Mouse (Mus musculus) limb, embryonic 14.5 days (tissue): ENCODE measurements around the gene Gmfb. TPM values are rescaled to one million over a fixed set of nuclear protein-coding genes. Genes with fewer than 3 reads are reported as not detected.
A peak's percentile ranks its signal among the peaks of the same experiment; 100 is the strongest.

Experiments
- ATAC-seq: fragments of 200-750 bp; cut with Nextera tagmentation; 2 replicates; pipeline ENCODE4 v1.8.0; 2017; ENCODE audit warnings: low read depth, moderate number of reproducible peaks, moderate TSS enrichment; ENCODE audit not compliant: low FRiP score
- DNase-seq: peaks from one replicate; pipeline ENCODE4 v3.0.0-alpha.2; 2015; ENCODE audit warnings: low spot score
- H3K27ac ChIP-seq: fragments of 300-500 bp; sonication (generic); replicated peaks from 2 replicates; pipeline ENCODE4 v1.5.1; 2014; ENCODE audit warnings: low read depth, mild to moderate bottlenecking, low read length, moderate library complexity, mixed read lengths
- H3K27me3 ChIP-seq: fragments of 300-500 bp; sonication (generic); 2 replicates; pipeline ENCODE4 v1.6.1; 2014; ENCODE audit warnings: low read length, mixed read lengths; ENCODE audit not compliant: control insufficient read depth, insufficient read depth
- H3K36me3 ChIP-seq: fragments of 300-500 bp; sonication (generic); 2 replicates; pipeline ENCODE4 v1.6.1; 2014; ENCODE audit warnings: mild to moderate bottlenecking, low read length, moderate library complexity, mixed read lengths; ENCODE audit not compliant: control insufficient read depth, insufficient read depth
- H3K4me1 ChIP-seq: fragments of 300-500 bp; sonication (generic); 2 replicates; pipeline ENCODE4 v1.6.1; 2014; ENCODE audit warnings: antibody characterized with exemption, low read length, mixed read lengths; ENCODE audit not compliant: control insufficient read depth, insufficient read depth
- H3K4me2 ChIP-seq: fragments of 300-500 bp; sonication (generic); replicated peaks from 2 replicates; pipeline ENCODE4 v1.6.1; 2014; ENCODE audit warnings: low read depth, mild to moderate bottlenecking, low read length, moderate library complexity; ENCODE audit not compliant: severe bottlenecking
- H3K4me3 ChIP-seq: fragments of 300-500 bp; sonication (generic); replicated peaks from 2 replicates; pipeline ENCODE4 v1.5.1; 2014; ENCODE audit warnings: low read length
- H3K9ac ChIP-seq: fragments of 300-500 bp; sonication (generic); 2 replicates; pipeline ENCODE4 v1.6.1; 2014; ENCODE audit warnings: mild to moderate bottlenecking, low read depth, low read length, moderate library complexity; ENCODE audit not compliant: severe bottlenecking
- H3K9me3 ChIP-seq: fragments of 300-500 bp; sonication (generic); 2 replicates; pipeline ENCODE4 v1.6.1; 2016; ENCODE audit warnings: low read length; ENCODE audit not compliant: control insufficient read depth
- POLR2A ChIP-seq: fragments of 200-500 bp; IDR thresholded peaks from 2 replicates; pipeline ENCODE4 v1.8.0; 2012; ENCODE audit warnings: inconsistent platforms, mild to moderate bottlenecking, moderate library complexity, borderline replicate concordance; ENCODE audit not compliant: insufficient read depth, insufficient read length; ENCODE audit errors: extremely low read depth
- WGBS: fragments of 180-500 bp; shearing (Covaris S2); extraction: QIAGEN DNeasy Blood & Tissue Kit; methylation state at CpG from one replicate; pipeline ENCODE4 v1.1.7; 2014; 5-methylcytosine and 5-hydroxymethylcytosine counted together
- polyA plus RNA-seq, 2 experiments: library from polyadenylated mRNA; depleted of rRNA in 1 of 2; stranded (reverse) in 1 of 2; unstranded in 1 of 2; fragments of >200 nt; fragmentation: Nextera tagmentation in 1 of 2; extraction: Ambion mirVana in 1 of 2; gene quantifications; 2 replicates each; pipeline versions ENCODE4 v1.2.1 to v1.2.3; 2012 to 2014

Gmfb gene
- polyA plus RNA-seq, 2 experiments, result 45.3 to 83.9 TPM

GRCm38 (mm10) chr14:46788505-46788901, 33.5 kb downstream of the Gmfb start:
- Histone ChIP-seq H3K4me3 (peak overlapping the region; percentile 97), H3K27me3 (no peaks in the 10 kb centered on the region), H3K9me3 (no peaks in the 10 kb centered on the region), H3K4me1 (peaks cover 25% of the 10 kb centered on the region), H3K4me2 (peak overlapping the region; percentile 46), H3K36me3 (peaks cover 6% of the 10 kb centered on the region), H3K27ac (peak overlapping the region; percentile 99; the same call in 1 of the 2 replicates), H3K9ac (no peak overlapping the region)
- ATAC-seq (no peak), DNase-seq (no peak)
- WGBS, result 32% methylated on average over 8 of the region's 8 CpGs
- TF ChIP-seq POLR2A, result no peak

- H3K4me3 ChIP-seq, result peak within 1 kb of the TSS; percentile 97
- DNase-seq, result peak; percentile 92
- ATAC-seq, result peak; percentile 95
- H3K4me1 ChIP-seq, result peaks cover 25% of the 10 kb centered on the region
- H3K27ac ChIP-seq, result peak within 1 kb of the TSS; percentile 99
- H3K9me3 ChIP-seq, result no peaks in the 10 kb centered on the region
- peak within 1 kb of the TSS; percentile 46 for H3K4me2 ChIP-seq
- H3K9ac ChIP-seq, result peak within 1 kb of the TSS; percentile 98
- peaks cover 8% of the 10 kb centered on the region for H3K36me3 ChIP-seq
- no peaks in the 10 kb centered on the region for H3K27me3 ChIP-seq
- peak; percentile 29; the same call in 1 of the 2 replicates for TF ChIP-seq POLR2A
- under 1% methylated on average over 67 of the region's 86 CpGs for WGBS
Observed at GRCm38 (mm10) chr14:46787787-46788504, 34.1 kb downstream of the Gmfb start, which contains the start of gene Cnih1. TSS of gene Cnih1 (minus strand) at chr14:46788411.

- H3K9ac ChIP-seq, result peak overlapping the region; percentile 98
- TF ChIP-seq POLR2A, result no peak
- H3K4me1 ChIP-seq, result peaks cover 25% of the 10 kb centered on the region
- H3K27me3 ChIP-seq, result no peaks in the 10 kb centered on the region
- H3K9me3 ChIP-seq, result no peaks in the 10 kb centered on the region
- H3K4me2 ChIP-seq, result peak overlapping the region; percentile 46
- H3K4me3 ChIP-seq, result peak overlapping the region; percentile 97
- under 1% methylated on average over 11 of the region's 11 CpGs for WGBS
- H3K36me3 ChIP-seq, result peaks cover 12% of the 10 kb centered on the region
- peak overlapping the region; percentile 99 for H3K27ac ChIP-seq
- DNase-seq (no peak), ATAC-seq (peak; percentile 39; the same call in 1 of the 2 replicates)
Observed at GRCm38 (mm10) chr14:46787454-46787786, 34.6 kb downstream of the Gmfb start.

GRCm38 (mm10) chr14:46785247-46785646, 36.8 kb downstream of the Gmfb start:
- DNase-seq, result no peak
- WGBS, result 79% methylated on average over 5 of the region's 5 CpGs
- H3K4me2 ChIP-seq, result no peak overlapping the region
- no peak overlapping the region for H3K9ac ChIP-seq
- H3K27me3 ChIP-seq, result no peaks in the 10 kb centered on the region
- peaks cover 25% of the 10 kb centered on the region for H3K4me1 ChIP-seq
- no peak overlapping the region for H3K27ac ChIP-seq
- no peak for TF ChIP-seq POLR2A
- H3K9me3 ChIP-seq, result no peaks in the 10 kb centered on the region
- H3K4me3 ChIP-seq, result no peak overlapping the region
- ATAC-seq, result no peak
- H3K36me3 ChIP-seq, result peaks cover 26% of the 10 kb centered on the region

GRCm38 (mm10) chr14:46783327-46783926, 38.6 kb downstream of the Gmfb start:
- ATAC-seq, result no peak
- H3K27ac ChIP-seq, result no peak overlapping the region
- H3K27me3 ChIP-seq, result no peaks in the 10 kb centered on the region
- H3K9ac ChIP-seq, result no peak overlapping the region
- DNase-seq, result no peak
- peaks cover 44% of the 10 kb centered on the region for H3K36me3 ChIP-seq
- 0 out of 2 replicates have a peak, but pooled peaks cover 4% of the 10 kb centered on the region for H3K9me3 ChIP-seq
- TF ChIP-seq POLR2A, result no peak
- H3K4me1 ChIP-seq, result peaks cover 23% of the 10 kb centered on the region
- H3K4me3 ChIP-seq, result no peak overlapping the region
- no peak overlapping the region for H3K4me2 ChIP-seq
- WGBS, result 58% methylated on average over 10 of the region's 10 CpGs
